Mouse (Mus musculus) left cerebral cortex, adult 2 months (tissue): ENCODE data around the gene 2300003K06Rik. TPM values are rescaled to one million over a fixed set of nuclear protein-coding genes. Genes with fewer than 3 reads are reported as not detected.
A peak's percentile ranks its signal among the peaks of the same experiment; 100 is the strongest.
"Not testable (repeated sequence)": the region's sequence is repeated elsewhere in the genome, so short reads cannot be mapped to it uniquely, and the experiment has no call there.

Experiments
- DNase-seq, 2 experiments: peaks; one replicate each; pipeline ENCODE4 v3.0.0; 2021 to 2022; ENCODE audit warnings: low spot score in 2 of 2, mixed read lengths in 1 of 2; ENCODE audit errors: extremely low spot score in 1 of 2
- H3K27ac ChIP-seq: fragments of 200-600 bp; 2 replicates; pipeline ENCODE4 v1.8.1; 2022
- H3K4me3 ChIP-seq: fragments of 200-600 bp; 2 replicates; pipeline ENCODE4 v1.8.1; 2022
- CTCF ChIP-seq: fragments of 200-600 bp; IDR thresholded peaks from 2 replicates; pipeline ENCODE4 v1.8.1; 2022; ENCODE audit warnings: antibody characterized with exemption, mild to moderate bottlenecking, moderate library complexity
- intact Hi-C: fragments of 180-260 bp; cut with DNase I; formaldehyde crosslinking; loops from one replicate; pipeline ENCODE4 v1.15.1; 2025
- long read RNA-seq, 2 experiments: library from polyadenylated mRNA; stranded (forward); transcript quantifications; one replicate each; pipeline ENCODE4 v2.0.0; 2021; ENCODE audit warnings: borderline mapping rate in 2 of 2
- total RNA-seq, 2 experiments: library from RNA; stranded (reverse); gene quantifications; 2 replicates each; pipeline ENCODE4 v1.2.3; 2021

The 2300003K06Rik gene
- total RNA-seq = not detected
- long read RNA-seq, experiment 1 = 0 reads
- long read RNA-seq, experiment 2 = 0 reads

- DNase-seq = no peak
- H3K4me3 ChIP-seq = no peak within 1 kb of the TSS
- intact Hi-C loops = no loop called here
Observed at GRCm38 (mm10) chr11:99837966-99838365, at the start of gene 2300003K06Rik. Gene 2300003K06Rik (minus strand): TSS chr11:99838066.

GRCm38 (mm10) chr11:99878887-99879286 is 41.0 kb upstream of the 2300003K06Rik start, which contains the start of gene Gm11567:
Gene Gm11567 (plus strand): TSS chr11:99879187.
- H3K4me3 ChIP-seq, H3K27ac ChIP-seq, intact Hi-C loops, DNase-seq: not testable (repeated sequence)

More at GRCm38 (mm10) chr11:99837966-99838365, at the start of gene 2300003K06Rik:
- H3K27ac ChIP-seq = no peak within 1 kb of the TSS
- no peak for TF ChIP-seq CTCF

- DNase-seq, H3K4me3 ChIP-seq, intact Hi-C loops, H3K27ac ChIP-seq: not testable (repeated sequence)
Observed at GRCm38 (mm10) chr11:99873089-99873488, 35.2 kb upstream of the 2300003K06Rik start, which contains the start of gene Krtap9-1. Gene Krtap9-1 (plus strand): TSS chr11:99873389.

- H3K4me3 ChIP-seq, intact Hi-C loops, H3K27ac ChIP-seq, DNase-seq: not testable (repeated sequence)
Observed at GRCm38 (mm10) chr11:99864176-99864575, 26.3 kb upstream of the 2300003K06Rik start, which contains the start of gene Gm11559. Gene Gm11559 (plus strand): TSS chr11:99864476.

GRCm38 (mm10) chr11:99858761-99859160 is 20.9 kb upstream of the 2300003K06Rik start:
- intact Hi-C loops = no loop called here
- DNase-seq = no peak
- H3K27ac ChIP-seq = no peak overlapping the region
- no peak overlapping the region for H3K4me3 ChIP-seq
- no peak for TF ChIP-seq CTCF

- no peak for DNase-seq
- Histone ChIP-seq H3K27ac (no peak within 1 kb of the TSS), H3K4me3 (no peak within 1 kb of the TSS)
- no peak for TF ChIP-seq CTCF
- intact Hi-C loops = no loop called here
Observed at GRCm38 (mm10) chr11:99857617-99858016, 19.8 kb upstream of the 2300003K06Rik start, which contains the start of gene Gm11568. Gene Gm11568 (plus strand): TSS chr11:99857917.

GRCm38 (mm10) chr11:99854121-99854520 is 16.3 kb upstream of the 2300003K06Rik start:
- TF ChIP-seq CTCF = peak; percentile 20
- Histone ChIP-seq H3K4me3 (no peak overlapping the region), H3K27ac (no peak overlapping the region)
- intact Hi-C loops = no loop called here
- no peak for DNase-seq

- H3K27ac ChIP-seq = no peak within 1 kb of the TSS
- no peak for TF ChIP-seq CTCF
- DNase-seq = no peak
- H3K4me3 ChIP-seq = no peak within 1 kb of the TSS
- intact Hi-C loops = no loop called here
Observed at GRCm38 (mm10) chr11:99851508-99851907, 13.6 kb upstream of the 2300003K06Rik start, which contains the start of gene Krtap4-16. Gene Krtap4-16 (minus strand): TSS chr11:99851608.

GRCm38 (mm10) chr11:99846746-99847145 is 8.9 kb upstream of the 2300003K06Rik start:
- H3K4me3 ChIP-seq = no peak overlapping the region
- intact Hi-C loops = no loop called here
- TF ChIP-seq CTCF = no peak
- DNase-seq = no peak
- H3K27ac ChIP-seq = no peak overlapping the region

- no peak for TF ChIP-seq CTCF
- Histone ChIP-seq H3K4me3 (no peak overlapping the region), H3K27ac (no peak overlapping the region)
- intact Hi-C loops = no loop called here
- DNase-seq = no peak
Observed at GRCm38 (mm10) chr11:99842185-99842584, 4.3 kb upstream of the 2300003K06Rik start.

- DNase-seq, H3K27ac ChIP-seq, intact Hi-C loops, H3K4me3 ChIP-seq: not testable (repeated sequence)
Observed at GRCm38 (mm10) chr11:99815566-99815965, 22.3 kb downstream of the 2300003K06Rik start, which contains the start of gene Gm11564. Gene Gm11564 (minus strand): TSS chr11:99815666.

- H3K4me3 ChIP-seq, DNase-seq, intact Hi-C loops, H3K27ac ChIP-seq: not testable (repeated sequence)
Observed at GRCm38 (mm10) chr11:99809792-99810191, 28.1 kb downstream of the 2300003K06Rik start, which contains the start of gene Krtap4-13. Gene Krtap4-13 (minus strand): TSS chr11:99809892.

GRCm38 (mm10) chr11:99804346-99804745 is 33.5 kb downstream of the 2300003K06Rik start, which contains the start of gene Gm11554:
Gene Gm11554 (minus strand): TSS chr11:99804446.
- H3K4me3 ChIP-seq, H3K27ac ChIP-seq, DNase-seq, intact Hi-C loops: not testable (repeated sequence)

GRCm38 (mm10) chr11:99798832-99799231 is 39.0 kb downstream of the 2300003K06Rik start, which contains the start of gene Gm11569:
Gene Gm11569 (minus strand): TSS chr11:99798932.
- DNase-seq, H3K27ac ChIP-seq, H3K4me3 ChIP-seq, intact Hi-C loops: not testable (repeated sequence)
